Mouse (Mus musculus) bone marrow, adult 2 months (tissue): ENCODE measurements around the gene Defb23. TPM values are rescaled to one million over a fixed set of nuclear protein-coding genes. Genes with fewer than 3 reads are reported as not detected.

ENCODE experiments used
- H3K27ac ChIP-seq: fragments of 200-500 bp; 2 replicates; pipeline ENCODE4 v1.5.1; 2012; ENCODE audit warnings: low read depth, mild to moderate bottlenecking, control low read depth, inconsistent platforms, low read length; ENCODE audit not compliant: control insufficient read depth, poor library complexity, insufficient read depth
- H3K4me1 ChIP-seq: fragments of 200-500 bp; 2 replicates; pipeline ENCODE4 v1.6.1; 2011; ENCODE audit warnings: low read length; ENCODE audit not compliant: control insufficient read depth, insufficient read depth
- H3K4me3 ChIP-seq: fragments of 200-500 bp; replicated peaks from 2 replicates; pipeline ENCODE3; 2011; ENCODE audit warnings: mild to moderate bottlenecking, low read depth, low read length, control low read depth; ENCODE audit not compliant: control insufficient read depth
- CTCF ChIP-seq: fragments of 200-500 bp; IDR thresholded peaks from 2 replicates; pipeline ENCODE4 v1.5.1; 2011; ENCODE audit warnings: low read length, control low read depth; ENCODE audit not compliant: control insufficient read depth, insufficient read depth
- POLR2A ChIP-seq: fragments of 200-500 bp; IDR thresholded peaks from 2 replicates; pipeline ENCODE4 v1.6.1; 2011; ENCODE audit warnings: low read depth, mild to moderate bottlenecking, control low read depth, low read length, borderline replicate concordance; ENCODE audit not compliant: control insufficient read depth
- WGBS: fragments of 180-500 bp; shearing (Covaris S2); methylation state at CpG from one replicate; pipeline ENCODE4 v1.1.7; 2018; 5-methylcytosine and 5-hydroxymethylcytosine counted together
- polyA plus RNA-seq: library from polyadenylated mRNA; stranded (reverse); fragments of >200 nt; gene quantifications from 2 replicates; pipeline ENCODE4 v1.2.4, GENCODE M21; 2011; ENCODE audit warnings: low replicate concordance; ENCODE audit not compliant: missing spikeins, insufficient read depth, insufficient read length

Gene Defb23
- polyA plus RNA-seq, result not detected in 2 replicates

DNA sequence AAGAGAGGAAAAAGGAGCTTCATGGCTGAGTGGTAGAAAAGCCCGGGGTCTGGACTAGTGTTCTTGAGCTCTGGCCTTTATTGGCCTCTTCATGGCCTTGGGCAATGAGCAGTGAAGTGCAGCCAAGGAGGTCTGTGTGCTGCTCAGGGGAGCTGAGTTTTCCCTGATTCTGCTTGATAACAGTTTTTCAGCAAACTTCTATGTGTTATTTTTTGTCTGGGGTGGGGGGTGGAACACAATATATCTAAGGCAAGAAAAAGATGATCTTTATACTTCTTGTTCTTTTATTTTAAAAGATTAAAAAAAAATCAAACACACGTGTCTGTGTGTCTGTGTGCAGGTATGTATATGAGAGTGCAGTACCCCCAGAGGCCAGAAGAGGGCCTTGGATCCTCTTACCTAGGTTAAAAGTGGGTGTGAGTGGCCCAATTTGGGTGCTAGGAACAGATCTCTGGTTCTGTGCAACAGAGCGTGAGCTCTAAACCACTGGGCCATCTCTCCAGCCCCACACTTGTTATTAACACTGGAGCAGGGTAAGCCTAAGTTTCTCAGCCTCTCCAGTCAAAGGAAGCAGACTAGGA lies at the start of gene Defb23:
Defb23 (minus strand) TSS at position 51 of the 581 bp plus-strand sequence.
- WGBS, result 83% methylated on average over 3 of the region's 3 CpGs

DNA sequence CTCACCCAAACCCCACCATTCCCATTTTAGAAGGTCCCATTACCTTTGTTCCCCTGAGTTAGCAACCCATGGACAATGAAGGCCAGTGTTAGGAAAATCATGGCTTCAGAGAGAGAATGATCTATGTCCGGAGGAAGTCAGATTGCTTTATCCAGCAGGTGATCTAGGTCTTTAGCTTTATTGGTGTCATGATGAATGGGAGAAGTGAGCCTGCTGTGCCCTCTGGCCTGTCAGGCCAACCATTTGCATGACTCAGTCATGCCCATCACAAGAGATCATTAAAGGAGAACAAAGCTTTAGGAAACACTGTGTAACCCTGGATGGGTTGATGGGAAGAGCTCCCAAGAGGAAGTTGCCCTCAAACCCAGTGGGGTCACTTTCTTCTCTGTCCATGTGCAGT lies 47.2 kb upstream of the Defb23 start, which contains the start of gene Defb26:
Defb26 (minus strand) TSS at position 101 of the 400 bp plus-strand sequence.
- 80% methylated on average over 1 of the region's 1 CpGs for WGBS
- no peak within 1 kb of the TSS for H3K4me3 ChIP-seq
- no peaks in the 10 kb centered on the region for H3K4me1 ChIP-seq
- no peak within 1 kb of the TSS for H3K27ac ChIP-seq
- no peak for TF ChIP-seq POLR2A
- TF ChIP-seq CTCF, result no peak

More for the DNA sequence above, at the start of gene Defb23:
- Histone ChIP-seq H3K27ac (no peak within 1 kb of the TSS), H3K4me1 (no peaks in the 10 kb centered on the region), H3K4me3 (no peak within 1 kb of the TSS)
- TF ChIP-seq CTCF, result no peak
- TF ChIP-seq POLR2A, result no peak

DNA sequence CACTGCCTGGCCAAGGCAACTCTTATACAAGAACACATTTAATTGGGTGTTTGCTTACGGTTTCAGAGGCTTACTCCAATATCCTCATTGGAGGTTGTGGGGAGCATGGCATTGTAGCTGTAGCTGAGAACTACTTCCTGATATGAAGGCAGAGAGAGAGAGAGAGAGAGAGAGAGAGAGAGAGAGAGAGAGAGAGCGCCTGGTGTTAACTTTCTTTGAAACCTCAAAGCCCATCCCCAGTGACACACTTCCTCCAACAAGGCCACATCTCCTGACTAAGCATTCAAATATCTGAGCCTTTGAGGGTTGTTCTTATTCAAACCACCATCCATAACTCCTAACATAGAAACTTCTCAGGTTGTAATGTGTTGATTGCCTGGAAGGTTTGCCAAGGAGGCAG lies 39.5 kb upstream of the Defb23 start:
- H3K4me1 ChIP-seq, result no peaks in the 10 kb centered on the region
- H3K27ac ChIP-seq, result no peak overlapping the region
- TF ChIP-seq CTCF (no peak), POLR2A (no peak)
- no peak overlapping the region for H3K4me3 ChIP-seq
- WGBS, result 37% methylated on average over 2 of the region's 2 CpGs

DNA sequence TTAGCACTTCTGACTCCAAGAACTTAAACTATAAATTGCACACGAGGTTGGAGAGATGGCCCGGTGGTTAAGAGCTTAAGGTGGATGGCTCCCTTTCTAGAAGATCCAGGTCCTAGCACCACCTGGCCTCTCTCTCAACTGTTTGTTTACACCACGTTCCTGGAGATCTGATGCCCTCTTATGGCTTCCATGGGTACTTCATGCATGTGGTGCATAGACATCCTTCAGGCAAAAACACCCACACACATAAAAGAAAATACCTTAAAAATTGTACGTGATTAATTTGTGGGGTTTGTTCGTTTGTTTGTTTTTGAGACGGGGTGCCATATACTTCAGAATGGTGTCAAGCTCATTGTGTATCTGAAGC lies 36.4 kb upstream of the Defb23 start:
- no peak overlapping the region for H3K4me3 ChIP-seq
- WGBS, result 83% methylated on average over 6 of the region's 6 CpGs
- no peaks in the 10 kb centered on the region for H3K4me1 ChIP-seq
- H3K27ac ChIP-seq, result no peak overlapping the region
- TF ChIP-seq POLR2A, result no peak

DNA sequence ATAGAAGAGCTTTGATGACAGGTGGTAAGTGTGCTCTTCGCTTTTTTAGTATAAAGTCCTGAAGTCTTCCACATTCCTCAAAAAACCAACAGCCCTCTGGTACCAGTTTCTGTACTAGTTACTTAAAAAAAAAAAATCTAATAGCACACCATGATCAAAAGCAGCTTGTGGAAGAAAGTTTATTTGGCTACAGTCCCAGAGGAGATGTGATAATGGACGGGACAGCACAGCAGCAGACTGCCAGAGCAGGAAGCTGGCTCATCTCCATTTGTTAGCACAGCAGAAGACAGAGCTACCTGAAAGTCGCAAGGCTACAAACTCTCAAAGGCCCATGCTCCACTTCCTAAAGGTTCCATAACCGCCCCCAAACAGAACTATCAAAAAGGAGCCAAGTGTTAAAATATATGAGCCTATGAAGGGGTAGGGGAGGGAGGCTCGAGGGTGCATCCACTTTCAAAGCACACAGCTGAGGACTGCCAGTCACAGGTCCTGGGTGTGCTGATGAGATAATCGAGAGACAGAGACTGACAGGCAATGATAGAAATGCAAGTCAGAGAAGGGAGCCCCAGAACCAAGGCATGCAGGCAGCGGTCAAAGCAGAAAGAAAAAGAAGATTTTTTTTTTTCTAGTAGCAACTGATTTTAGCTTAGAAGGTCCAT lies 35.9 kb upstream of the Defb23 start:
- whole genome bisulfite sequencing, result 57% methylated on average over 7 of the region's 7 CpGs
- TF ChIP-seq CTCF (no peak), POLR2A (no peak)

DNA sequence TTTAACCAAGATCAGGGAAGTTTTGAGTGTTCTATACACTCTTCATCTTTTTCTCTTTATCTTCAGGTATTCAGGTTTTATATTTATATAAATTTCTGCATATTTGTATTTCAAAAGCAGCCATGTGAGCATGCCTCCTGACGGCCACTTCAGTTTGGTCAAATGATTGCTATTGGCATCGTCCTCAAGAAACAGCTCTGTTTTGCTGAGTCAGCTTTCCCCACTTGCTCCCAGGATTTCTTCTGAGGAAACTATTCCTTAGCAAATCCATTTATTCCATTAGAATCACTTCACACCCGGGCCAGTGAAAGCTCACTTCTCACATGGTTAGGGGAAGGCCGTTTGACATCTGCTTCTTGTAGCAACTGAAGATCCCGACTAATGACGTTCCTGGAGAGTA lies 33.6 kb upstream of the Defb23 start:
- no peaks in the 10 kb centered on the region for H3K4me1 ChIP-seq
- no peak overlapping the region for H3K27ac ChIP-seq
- TF ChIP-seq POLR2A, result no peak
- TF ChIP-seq CTCF, result no peak
- H3K4me3 ChIP-seq, result no peak overlapping the region
- 77% methylated on average over 6 of the region's 6 CpGs for WGBS

More for the DNA sequence above, 35.9 kb upstream of the Defb23 start:
- no peak overlapping the region for H3K27ac ChIP-seq
- no peaks in the 10 kb centered on the region for H3K4me1 ChIP-seq
- H3K4me3 ChIP-seq, result no peak overlapping the region

DNA sequence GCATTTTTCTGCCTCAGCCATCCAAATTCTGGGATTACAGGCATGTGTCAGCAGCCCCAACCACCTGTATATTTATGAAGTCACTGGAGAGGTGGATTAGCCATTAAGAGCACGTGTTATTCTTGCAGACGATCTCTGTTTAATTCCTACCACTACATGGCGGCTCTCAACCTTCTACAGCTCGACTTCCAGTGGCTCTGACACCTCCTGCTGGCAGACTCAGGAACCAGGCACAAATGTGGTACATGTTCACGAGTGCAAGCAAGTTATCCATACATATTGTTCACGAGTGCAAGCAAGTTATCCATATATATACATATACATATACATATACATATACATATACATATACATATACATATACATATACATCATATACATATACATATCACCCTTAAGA lies 28.7 kb upstream of the Defb23 start:
- TF ChIP-seq CTCF (no peak), POLR2A (no peak)

DNA sequence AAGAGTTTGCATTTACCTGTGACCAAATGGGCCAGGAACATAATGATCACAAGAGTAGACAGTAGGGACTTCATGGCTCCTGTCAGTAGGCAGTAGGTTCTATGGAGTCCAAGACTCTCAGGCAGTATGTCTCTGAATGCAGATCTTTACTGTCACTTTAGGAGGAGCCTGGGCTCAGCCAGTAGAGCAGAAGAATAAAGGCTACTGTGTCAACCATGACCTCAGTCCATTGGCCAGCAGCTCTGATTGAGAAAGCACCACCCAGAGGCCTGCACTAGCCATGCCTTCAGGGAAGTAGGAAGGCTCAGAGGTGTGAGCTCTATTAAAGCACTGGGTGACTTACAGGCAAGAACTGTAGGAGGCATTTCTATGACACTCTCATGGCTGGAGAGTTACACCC lies 25.6 kb upstream of the Defb23 start, which contains the start of gene Defb22:
Defb22 (minus strand) TSS at position 101 of the 400 bp plus-strand sequence.
- TF ChIP-seq POLR2A (no peak), CTCF (no peak)
- Histone ChIP-seq H3K4me1 (no peaks in the 10 kb centered on the region), H3K4me3 (no peak within 1 kb of the TSS), H3K27ac (no peak within 1 kb of the TSS)

More for the DNA sequence above, 28.7 kb upstream of the Defb23 start:
- H3K4me1 ChIP-seq, result no peaks in the 10 kb centered on the region
- H3K4me3 ChIP-seq, result no peak overlapping the region
- H3K27ac ChIP-seq, result no peak overlapping the region
- whole genome bisulfite sequencing, result 81% methylated on average over 6 of the region's 6 CpGs

DNA sequence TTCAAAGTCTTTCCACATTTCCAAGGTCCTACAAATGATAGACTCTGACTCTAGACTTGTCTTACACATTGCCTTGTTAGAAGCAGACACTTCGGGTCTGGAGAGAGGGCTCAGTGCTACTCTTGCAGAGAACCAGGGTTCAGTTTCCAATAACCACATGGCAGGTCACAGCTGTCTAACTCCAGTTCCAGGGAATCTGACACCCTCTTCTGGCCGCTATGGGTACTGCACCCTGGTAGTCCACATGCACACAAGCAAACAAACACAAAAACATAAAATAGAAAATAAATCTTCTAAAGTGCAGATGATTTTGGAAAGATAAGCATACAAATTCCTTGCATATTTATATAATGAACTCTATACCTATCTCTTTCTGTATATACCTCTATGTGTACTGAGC lies 22.6 kb upstream of the Defb23 start:
- 79% methylated on average over 2 of the region's 2 CpGs for WGBS
- H3K4me3 ChIP-seq, result no peak overlapping the region
- TF ChIP-seq POLR2A, result no peak
- TF ChIP-seq CTCF, result peak; percentile 32; the same call in 1 of the 2 replicates
- H3K4me1 ChIP-seq, result no peaks in the 10 kb centered on the region
- H3K27ac ChIP-seq, result no peak overlapping the region

DNA sequence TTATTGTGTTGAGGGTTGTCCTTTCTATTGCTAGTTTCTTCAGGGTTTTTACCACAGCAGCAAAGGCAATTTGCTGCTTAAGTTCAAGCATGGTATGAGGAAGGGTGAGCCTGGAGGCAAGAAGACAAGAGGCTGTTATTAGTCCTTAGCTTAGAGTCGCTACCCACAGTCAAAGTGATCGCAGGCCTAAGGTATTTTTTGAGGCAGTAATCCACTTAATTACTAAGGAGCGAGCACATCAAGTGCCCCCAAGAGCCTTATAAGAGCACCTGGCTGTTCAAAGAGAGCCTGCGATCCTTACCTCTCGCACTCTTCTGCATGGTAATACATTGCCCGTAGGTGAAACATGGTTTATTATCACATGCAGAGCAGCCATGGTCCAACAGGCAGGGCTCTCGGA lies 17.3 kb upstream of the Defb23 start:
- TF ChIP-seq POLR2A (no peak), CTCF (no peak)
- Histone ChIP-seq H3K4me3 (no peak overlapping the region), H3K27ac (no peak overlapping the region), H3K4me1 (no peaks in the 10 kb centered on the region)
- WGBS, result 92% methylated on average over 7 of the region's 7 CpGs
